Mouse (Mus musculus): ENCODE data around the gene Gm10271. TPM values are rescaled to one million over a fixed set of nuclear protein-coding genes. Genes with fewer than 3 reads are reported as not detected.
A peak's percentile ranks its signal among the peaks of the same experiment; 100 is the strongest.

Gene Gm10271
- total and polyA plus RNA-seq, 2 experiments from 2014 or later: not detected

GRCm38 (mm10) chr10:116944144-116944543 lies 28.3 kb downstream of the Gm10271 start:
- Histone ChIP-seq H3K4me1 (ENCODE audit: insufficient read depth, low read length) (peaks cover 3% of the 10 kb centered on the region; the same call in 1 of the 2 replicates), H3K4me3 (ENCODE audit: low read length) (no peak overlapping the region), H3K36me3 (ENCODE audit: insufficient read depth, low read length) (peaks cover 2% of the 10 kb centered on the region), H3K4me2 (ENCODE audit: low read depth, low read length) (no peak overlapping the region), H3K9me3 (ENCODE audit: low read length) (no peaks in the 10 kb centered on the region), H3K27me3 (ENCODE audit: insufficient read depth, low read length) (no peaks in the 10 kb centered on the region), H3K9ac (replicated peaks; ENCODE audit: low read length) (no peak overlapping the region), H3K27ac (no peak overlapping the region)
- ATAC-seq (no peak), DNase-seq (ENCODE audit: low spot score) (no peak)
- 88% methylated on average over 3 of the region's 3 CpGs for WGBS
- peak; percentile 55 for TF ChIP-seq CTCF (IDR thresholded peaks at IDR 0.05; ENCODE audit: low read depth)

GRCm38 (mm10) chr10:116943025-116943424 lies 29.4 kb downstream of the Gm10271 start:
- peak; percentile 43; the same call in 1 of the 2 replicates for TF ChIP-seq CTCF (IDR thresholded peaks at IDR 0.05; ENCODE audit: low read depth)
- H3K9ac ChIP-seq (replicated peaks; ENCODE audit: low read length): no peak overlapping the region
- H3K27me3 ChIP-seq (ENCODE audit: insufficient read depth, low read length): no peaks in the 10 kb centered on the region
- H3K4me1 ChIP-seq (ENCODE audit: insufficient read depth, low read length): no peaks in the 10 kb centered on the region
- H3K27ac ChIP-seq: no peak overlapping the region
- WGBS: 94% methylated on average over 6 of the region's 6 CpGs
- ATAC-seq: no peak
- no peaks in the 10 kb centered on the region for H3K9me3 ChIP-seq (ENCODE audit: low read length)
- peak; percentile 21 for DNase-seq (ENCODE audit: low spot score)
- peaks cover 8% of the 10 kb centered on the region for H3K36me3 ChIP-seq (ENCODE audit: insufficient read depth, low read length)
- no peak overlapping the region for H3K4me2 ChIP-seq (ENCODE audit: low read depth, low read length)
- no peak overlapping the region for H3K4me3 ChIP-seq (ENCODE audit: low read length)

- H3K4me1 ChIP-seq (ENCODE audit: insufficient read depth, low read length): no peaks in the 10 kb centered on the region
- no peak for TF ChIP-seq CTCF (IDR thresholded peaks at IDR 0.05; ENCODE audit: low read depth)
- no peak overlapping the region for H3K4me3 ChIP-seq (ENCODE audit: low read length)
- H3K27me3 ChIP-seq (ENCODE audit: insufficient read depth, low read length): no peaks in the 10 kb centered on the region
- H3K4me2 ChIP-seq (ENCODE audit: low read depth, low read length): 0 out of 2 replicates have a peak overlapping the region, but pooled peaks have one; percentile 2
- no peak for ATAC-seq
- WGBS: 56% methylated on average over 12 of the region's 12 CpGs
- DNase-seq (ENCODE audit: low spot score): no peak
- H3K27ac ChIP-seq: no peak overlapping the region
- H3K9ac ChIP-seq (replicated peaks; ENCODE audit: low read length): no peak overlapping the region
- no peaks in the 10 kb centered on the region for H3K9me3 ChIP-seq (ENCODE audit: low read length)
- H3K36me3 ChIP-seq (ENCODE audit: insufficient read depth, low read length): peaks cover 20% of the 10 kb centered on the region
Measured at GRCm38 (mm10) chr10:116935028-116935427, 37.4 kb downstream of the Gm10271 start.

DNA sequence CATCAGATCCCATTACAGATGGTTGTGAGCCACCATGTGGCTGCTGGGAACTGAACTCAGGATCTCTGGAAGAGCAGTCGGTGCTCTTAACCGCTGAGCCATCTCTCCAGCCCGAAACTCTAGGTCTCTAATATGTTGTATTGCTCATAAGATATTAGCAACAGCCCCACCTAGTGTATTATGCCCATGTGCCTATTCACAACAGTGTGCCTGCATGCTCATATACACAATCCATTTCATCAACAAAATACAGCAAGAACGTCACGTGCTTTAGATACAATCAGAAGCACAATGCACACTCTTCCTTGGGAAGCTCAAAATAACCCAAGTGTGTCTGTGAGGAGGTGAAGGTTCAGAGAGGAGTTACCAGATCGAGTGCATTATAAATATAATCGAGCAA lies 38.6 kb downstream of the Gm10271 start:
- DNase-seq (ENCODE audit: low spot score) (no peak), ATAC-seq (no peak)
- 93% methylated on average over 7 of the region's 7 CpGs for WGBS
- Histone ChIP-seq H3K9ac (replicated peaks; ENCODE audit: low read length) (no peak overlapping the region), H3K4me1 (ENCODE audit: insufficient read depth, low read length) (no peaks in the 10 kb centered on the region), H3K4me2 (ENCODE audit: low read depth, low read length) (no peak overlapping the region), H3K9me3 (ENCODE audit: low read length) (no peaks in the 10 kb centered on the region), H3K36me3 (ENCODE audit: insufficient read depth, low read length) (peaks cover 15% of the 10 kb centered on the region), H3K27me3 (ENCODE audit: insufficient read depth, low read length) (no peaks in the 10 kb centered on the region), H3K27ac (no peak overlapping the region), H3K4me3 (ENCODE audit: low read length) (no peak overlapping the region)
- TF ChIP-seq CTCF (IDR thresholded peaks at IDR 0.05; ENCODE audit: low read depth): peak; percentile 20

DNA sequence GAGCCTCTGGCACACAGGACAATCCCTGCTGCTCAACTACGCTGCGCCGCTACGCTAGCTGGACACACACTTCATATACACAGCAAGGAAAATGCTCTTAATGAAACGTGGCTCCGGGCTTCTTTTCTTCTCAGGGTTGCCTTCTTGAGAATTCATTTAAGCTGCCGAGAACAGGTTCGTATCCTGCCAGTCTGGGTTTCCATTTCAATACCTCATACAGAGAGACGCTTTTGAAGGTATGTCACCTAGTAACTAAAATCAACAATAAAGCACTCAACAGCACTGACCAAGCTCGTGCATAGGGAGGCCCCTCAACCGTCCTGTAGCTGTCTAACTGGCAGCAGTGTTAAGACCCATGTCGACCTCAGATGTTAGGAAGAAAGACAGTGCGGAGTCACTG lies 40.0 kb downstream of the Gm10271 start:
- no peak overlapping the region for H3K9ac ChIP-seq (replicated peaks; ENCODE audit: low read length)
- H3K27me3 ChIP-seq (ENCODE audit: insufficient read depth, low read length): no peaks in the 10 kb centered on the region
- no peak for TF ChIP-seq CTCF (IDR thresholded peaks at IDR 0.05; ENCODE audit: low read depth)
- H3K9me3 ChIP-seq (ENCODE audit: low read length): no peaks in the 10 kb centered on the region
- H3K4me2 ChIP-seq (ENCODE audit: low read depth, low read length): no peak overlapping the region
- no peak overlapping the region for H3K27ac ChIP-seq
- H3K36me3 ChIP-seq (ENCODE audit: insufficient read depth, low read length): peaks cover 6% of the 10 kb centered on the region
- no peaks in the 10 kb centered on the region for H3K4me1 ChIP-seq (ENCODE audit: insufficient read depth, low read length)
- DNase-seq (ENCODE audit: low spot score) (no peak), ATAC-seq (no peak)
- WGBS: 78% methylated on average over 13 of the region's 13 CpGs
- no peak overlapping the region for H3K4me3 ChIP-seq (ENCODE audit: low read length)

DNA sequence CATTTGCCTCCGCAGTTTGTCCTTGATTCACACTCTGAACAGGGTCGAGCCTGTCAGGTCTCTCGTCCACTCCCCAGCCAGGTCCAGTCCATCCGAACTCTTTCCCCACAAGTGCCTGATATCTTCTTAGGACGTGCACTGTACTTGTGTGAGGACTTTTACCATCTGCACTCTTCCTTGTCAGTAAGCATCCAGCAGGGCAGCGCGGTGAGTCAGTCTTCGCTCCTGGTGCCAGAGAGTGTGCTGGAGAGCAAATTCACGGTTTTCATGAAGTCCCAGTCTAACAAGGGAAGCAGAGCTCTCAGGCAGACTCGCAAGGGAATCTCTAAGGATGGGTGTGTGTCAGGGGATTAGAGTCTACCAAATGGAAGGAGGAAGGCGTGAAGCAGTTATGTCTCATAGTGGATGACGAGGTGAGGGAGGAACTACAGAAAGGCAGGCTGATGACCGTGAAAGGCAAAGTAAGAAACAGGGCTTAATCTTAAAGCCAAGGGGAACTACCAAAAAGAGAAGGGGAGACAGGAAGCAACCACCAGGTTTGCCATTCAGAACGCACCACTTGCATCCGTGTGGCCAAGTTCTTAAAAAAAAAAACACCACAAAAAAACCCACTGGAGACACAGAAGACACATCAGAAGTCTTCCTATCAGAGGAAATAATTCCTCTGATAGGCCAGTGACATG lies 40.8 kb downstream of the Gm10271 start:
- no peak overlapping the region for H3K9ac ChIP-seq (replicated peaks; ENCODE audit: low read length)
- no peak overlapping the region for H3K4me3 ChIP-seq (ENCODE audit: low read length)
- 89% methylated on average over 15 of the region's 15 CpGs for WGBS
- TF ChIP-seq CTCF (IDR thresholded peaks at IDR 0.05; ENCODE audit: low read depth): no peak
- no peak overlapping the region for H3K27ac ChIP-seq
- DNase-seq (ENCODE audit: low spot score) (no peak), ATAC-seq (no peak)
- no peaks in the 10 kb centered on the region for H3K9me3 ChIP-seq (ENCODE audit: low read length)
- no peaks in the 10 kb centered on the region; the same call in 1 of the 2 replicates for H3K36me3 ChIP-seq (ENCODE audit: insufficient read depth, low read length)
- H3K4me2 ChIP-seq (ENCODE audit: low read depth, low read length): no peak overlapping the region
- no peaks in the 10 kb centered on the region for H3K27me3 ChIP-seq (ENCODE audit: insufficient read depth, low read length)
- no peaks in the 10 kb centered on the region for H3K4me1 ChIP-seq (ENCODE audit: insufficient read depth, low read length)

DNA sequence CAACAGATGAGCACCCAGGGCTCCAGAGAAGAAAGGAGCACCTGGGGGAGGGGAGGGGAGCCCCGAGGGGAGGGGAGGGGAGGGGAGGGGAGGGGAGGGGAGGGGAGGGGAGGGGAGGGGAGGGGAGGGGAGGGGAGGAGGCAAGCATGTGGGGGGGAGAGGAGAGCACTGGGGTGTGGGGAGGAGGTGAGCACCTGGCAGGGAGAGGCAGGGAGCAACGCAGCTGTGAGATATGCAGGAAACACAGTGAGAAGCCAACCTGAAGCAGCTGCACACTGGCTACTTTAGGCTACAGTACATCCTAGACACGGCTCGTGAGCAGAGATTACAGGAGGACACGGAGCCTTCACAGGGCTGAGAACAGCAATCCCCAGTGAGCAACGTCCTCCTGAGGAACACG lies 41.5 kb downstream of the Gm10271 start:
- no peak for TF ChIP-seq CTCF (IDR thresholded peaks at IDR 0.05; ENCODE audit: low read depth)
- Histone ChIP-seq H3K36me3 (ENCODE audit: insufficient read depth, low read length) (no peaks in the 10 kb centered on the region), H3K4me1 (ENCODE audit: insufficient read depth, low read length) (no peaks in the 10 kb centered on the region), H3K27ac (no peak overlapping the region), H3K27me3 (ENCODE audit: insufficient read depth, low read length) (no peaks in the 10 kb centered on the region), H3K4me2 (ENCODE audit: low read depth, low read length) (no peak overlapping the region), H3K9ac (replicated peaks; ENCODE audit: low read length) (no peak overlapping the region), H3K4me3 (ENCODE audit: low read length) (no peak overlapping the region), H3K9me3 (ENCODE audit: low read length) (no peaks in the 10 kb centered on the region)
- 79% methylated on average over 6 of the region's 7 CpGs for WGBS
- ATAC-seq: no peak
- no peak for DNase-seq (ENCODE audit: low spot score)

Measured in hindbrain, postnatal 0 days (tissue).